Mouse (Mus musculus): ENCODE measurements around the gene Atp8b4. TPM values are rescaled to one million over a fixed set of nuclear protein-coding genes. Genes with fewer than 3 reads are reported as not detected.

Gene Atp8b4
- polyA plus RNA-seq, 1 experiment from 2014 or later: 0.25 TPM

- no peaks in the 10 kb centered on the region for H3K27me3 ChIP-seq (replicated peaks)
- 45% methylated on average over 5 of the region's 5 CpGs for WGBS
- no peaks in the 10 kb centered on the region for H3K9me3 ChIP-seq
- H3K4me1 ChIP-seq: no peaks in the 10 kb centered on the region
- no peak for ATAC-seq (replicated peaks)
- H3K36me3 ChIP-seq (replicated peaks): no peaks in the 10 kb centered on the region
- no peak overlapping the region for H3K9ac ChIP-seq
- H3K4me3 ChIP-seq: no peak overlapping the region
- no peak overlapping the region for H3K4me2 ChIP-seq
- H3K27ac ChIP-seq: no peak overlapping the region
These were observed 7.8 kb downstream of the Atp8b4 start for GRCm38 (mm10) chr2:126492713-126493112.

- no peak overlapping the region for H3K27ac ChIP-seq
- H3K27me3 ChIP-seq (replicated peaks): no peaks in the 10 kb centered on the region
- no peaks in the 10 kb centered on the region for H3K9me3 ChIP-seq
- H3K4me1 ChIP-seq: no peaks in the 10 kb centered on the region
- H3K36me3 ChIP-seq (replicated peaks): no peaks in the 10 kb centered on the region
- H3K4me2 ChIP-seq: no peak overlapping the region
- ATAC-seq (replicated peaks): no peak
- 86% methylated on average over 4 of the region's 4 CpGs for WGBS
- no peak overlapping the region for H3K9ac ChIP-seq
- H3K4me3 ChIP-seq: no peak overlapping the region
These were observed 9.0 kb downstream of the Atp8b4 start for GRCm38 (mm10) chr2:126491446-126491845.

- no peak for ATAC-seq (replicated peaks)
- no peaks in the 10 kb centered on the region for H3K9me3 ChIP-seq
- 90% methylated on average over 9 of the region's 9 CpGs for WGBS
- H3K27ac ChIP-seq: no peak overlapping the region
- H3K4me2 ChIP-seq: no peak overlapping the region
- H3K27me3 ChIP-seq (replicated peaks): no peaks in the 10 kb centered on the region
- no peaks in the 10 kb centered on the region for H3K36me3 ChIP-seq (replicated peaks)
- no peak overlapping the region for H3K4me3 ChIP-seq
- no peak overlapping the region for H3K9ac ChIP-seq
- H3K4me1 ChIP-seq: no peaks in the 10 kb centered on the region
These were observed 9.9 kb downstream of the Atp8b4 start for GRCm38 (mm10) chr2:126490573-126490972.

GRCm38 (mm10) chr2:126485262-126486017 is 15.0 kb downstream of the Atp8b4 start:
- Histone ChIP-seq H3K27me3 (replicated peaks) (no peaks in the 10 kb centered on the region), H3K9me3 (no peaks in the 10 kb centered on the region), H3K27ac (no peak overlapping the region), H3K9ac (no peak overlapping the region), H3K36me3 (replicated peaks) (no peaks in the 10 kb centered on the region), H3K4me3 (no peak overlapping the region), H3K4me2 (no peak overlapping the region), H3K4me1 (no peaks in the 10 kb centered on the region)
- no peak for ATAC-seq (replicated peaks)
- WGBS: 87% methylated on average over 11 of the region's 11 CpGs

GRCm38 (mm10) chr2:126483337-126483736 is 17.1 kb downstream of the Atp8b4 start:
- ATAC-seq (replicated peaks): no peak
- Histone ChIP-seq H3K36me3 (replicated peaks) (no peaks in the 10 kb centered on the region), H3K27me3 (replicated peaks) (no peaks in the 10 kb centered on the region), H3K9ac (no peak overlapping the region), H3K27ac (no peak overlapping the region), H3K4me1 (no peaks in the 10 kb centered on the region), H3K4me2 (no peak overlapping the region), H3K4me3 (no peak overlapping the region), H3K9me3 (no peaks in the 10 kb centered on the region)
- 87% methylated on average over 6 of the region's 6 CpGs for WGBS

GRCm38 (mm10) chr2:126477556-126477955 is 22.9 kb downstream of the Atp8b4 start:
- WGBS: 88% methylated on average over 7 of the region's 7 CpGs
- H3K27me3 ChIP-seq (replicated peaks): no peaks in the 10 kb centered on the region
- ATAC-seq (replicated peaks): no peak

GRCm38 (mm10) chr2:126475681-126476410 is 24.6 kb downstream of the Atp8b4 start:
- Histone ChIP-seq H3K9ac (no peak overlapping the region), H3K27ac (no peak overlapping the region), H3K9me3 (no peaks in the 10 kb centered on the region), H3K36me3 (replicated peaks) (no peaks in the 10 kb centered on the region), H3K27me3 (replicated peaks) (no peaks in the 10 kb centered on the region), H3K4me2 (no peak overlapping the region), H3K4me1 (no peaks in the 10 kb centered on the region), H3K4me3 (no peak overlapping the region)
- WGBS: 88% methylated on average over 11 of the region's 11 CpGs
- ATAC-seq (replicated peaks): no peak

More at GRCm38 (mm10) chr2:126477556-126477955, 22.9 kb downstream of the Atp8b4 start:
- no peak overlapping the region for H3K9ac ChIP-seq
- no peaks in the 10 kb centered on the region for H3K36me3 ChIP-seq (replicated peaks)
- H3K27ac ChIP-seq: no peak overlapping the region
- no peaks in the 10 kb centered on the region for H3K4me1 ChIP-seq
- no peaks in the 10 kb centered on the region for H3K9me3 ChIP-seq
- H3K4me2 ChIP-seq: no peak overlapping the region
- H3K4me3 ChIP-seq: no peak overlapping the region

GRCm38 (mm10) chr2:126474019-126474418 is 26.5 kb downstream of the Atp8b4 start:
- Histone ChIP-seq H3K36me3 (replicated peaks) (no peaks in the 10 kb centered on the region), H3K4me1 (no peaks in the 10 kb centered on the region), H3K4me2 (no peak overlapping the region), H3K9ac (no peak overlapping the region), H3K27me3 (replicated peaks) (no peaks in the 10 kb centered on the region), H3K4me3 (no peak overlapping the region), H3K9me3 (no peaks in the 10 kb centered on the region), H3K27ac (no peak overlapping the region)
- ATAC-seq (replicated peaks): no peak
- WGBS: 94% methylated on average over 6 of the region's 6 CpGs

GRCm38 (mm10) chr2:126472836-126473235 is 27.6 kb downstream of the Atp8b4 start:
- Histone ChIP-seq H3K4me1 (no peaks in the 10 kb centered on the region), H3K9me3 (no peaks in the 10 kb centered on the region), H3K36me3 (replicated peaks) (no peaks in the 10 kb centered on the region), H3K4me3 (no peak overlapping the region), H3K27me3 (replicated peaks) (no peaks in the 10 kb centered on the region), H3K27ac (no peak overlapping the region), H3K9ac (no peak overlapping the region), H3K4me2 (no peak overlapping the region)
- 86% methylated on average over 5 of the region's 5 CpGs for WGBS
- ATAC-seq (replicated peaks): no peak

GRCm38 (mm10) chr2:126467790-126468189 is 32.7 kb downstream of the Atp8b4 start:
- Histone ChIP-seq H3K4me3 (no peak overlapping the region), H3K36me3 (replicated peaks) (no peaks in the 10 kb centered on the region), H3K9ac (no peak overlapping the region), H3K27me3 (replicated peaks) (no peaks in the 10 kb centered on the region), H3K9me3 (no peaks in the 10 kb centered on the region), H3K27ac (no peak overlapping the region), H3K4me2 (no peak overlapping the region), H3K4me1 (no peaks in the 10 kb centered on the region)
- ATAC-seq (replicated peaks): no peak
- 83% methylated on average over 4 of the region's 4 CpGs for WGBS

- H3K9ac ChIP-seq: no peak overlapping the region
- ATAC-seq (replicated peaks): no peak
- H3K27me3 ChIP-seq (replicated peaks): no peaks in the 10 kb centered on the region
- no peak overlapping the region for H3K4me3 ChIP-seq
- H3K4me2 ChIP-seq: no peak overlapping the region
- WGBS: 84% methylated on average over 13 of the region's 13 CpGs
- no peaks in the 10 kb centered on the region for H3K36me3 ChIP-seq (replicated peaks)
- no peak overlapping the region for H3K27ac ChIP-seq
- no peaks in the 10 kb centered on the region for H3K4me1 ChIP-seq
- H3K9me3 ChIP-seq: no peaks in the 10 kb centered on the region
These were observed 33.9 kb downstream of the Atp8b4 start for GRCm38 (mm10) chr2:126466391-126467134.

GRCm38 (mm10) chr2:126458661-126459060 is 41.8 kb downstream of the Atp8b4 start:
- Histone ChIP-seq H3K27me3 (replicated peaks) (no peaks in the 10 kb centered on the region), H3K4me2 (no peak overlapping the region), H3K27ac (no peak overlapping the region), H3K36me3 (replicated peaks) (no peaks in the 10 kb centered on the region), H3K4me1 (no peaks in the 10 kb centered on the region), H3K9me3 (no peaks in the 10 kb centered on the region), H3K4me3 (no peak overlapping the region), H3K9ac (no peak overlapping the region)
- ATAC-seq (replicated peaks): no peak
- WGBS: 92% methylated on average over 2 of the region's 2 CpGs
